Mouse (Mus musculus): ENCODE results near the gene B4galt5. TPM values are rescaled to one million over a fixed set of nuclear protein-coding genes. Genes with fewer than 3 reads are reported as not detected.
"Not testable (repeated sequence)": the region's sequence is repeated elsewhere in the genome, so short reads cannot be mapped to it uniquely, and the experiment has no call there.

Gene B4galt5
- 19.7 and 22.6 TPM in 2 replicates for polyA plus RNA-seq (2015; fragmentation: Nextera tagmentation; extraction: Ambion mirVana)

- Histone ChIP-seq H3K4me2 (ENCODE audit: low read length) (peak within 1 kb of the TSS; percentile 81), H3K27ac (ENCODE audit: low read depth, low read length) (peak within 1 kb of the TSS; percentile 79), H3K27me3 (replicated peaks; ENCODE audit: control insufficient read depth, insufficient read depth, low read length) (0 out of 2 replicates have a peak, but pooled peaks cover 2% of the 10 kb centered on the region), H3K4me3 (ENCODE audit: low read length) (peak within 1 kb of the TSS; percentile 84), H3K4me1 (ENCODE audit: control insufficient read depth, insufficient read depth, low read depth, low read length) (peaks cover 15% of the 10 kb centered on the region), H3K36me3 (ENCODE audit: control insufficient read depth, insufficient read depth, low read length) (no peaks in the 10 kb centered on the region), H3K9me3 (ENCODE audit: control insufficient read depth, low read length) (no peaks in the 10 kb centered on the region), H3K9ac (ENCODE audit: low read depth, low read length) (peak within 1 kb of the TSS; percentile 89)
- 0% methylated on average over 31 of the region's 111 CpGs for WGBS
- peak; percentile 9 for ATAC-seq
Measured at GRCm38 (mm10) chr2:167348376-167349282, at the start of gene B4galt5. Gene B4galt5, minus strand, starts transcription at chr2:167349183.

DNA sequence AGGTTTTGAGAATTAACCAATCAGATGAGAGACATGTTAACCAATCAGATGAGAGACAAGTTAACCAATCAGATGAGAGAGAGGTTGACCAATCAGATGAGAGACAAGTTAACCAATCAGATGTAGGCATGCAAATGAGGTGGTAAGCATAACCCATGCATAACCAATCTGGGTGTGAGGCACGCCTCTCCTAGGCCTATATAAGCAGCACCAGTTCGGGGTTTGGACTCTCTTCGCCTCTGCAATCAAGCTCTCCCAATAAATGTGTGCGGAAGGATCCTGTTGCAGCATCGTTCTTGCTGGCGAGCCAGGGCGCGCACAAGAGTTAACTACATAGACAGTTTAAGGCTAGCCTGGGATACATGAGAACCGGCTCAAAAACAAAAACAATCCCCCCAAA, 47.4 kb upstream of the B4galt5 start:
- not testable (repeated sequence) for H3K27ac ChIP-seq (ENCODE audit: low read depth, low read length); H3K4me2 ChIP-seq (ENCODE audit: low read length); H3K27me3 ChIP-seq (replicated peaks; ENCODE audit: control insufficient read depth, insufficient read depth, low read length); ATAC-seq; H3K36me3 ChIP-seq (ENCODE audit: control insufficient read depth, insufficient read depth, low read length); H3K9ac ChIP-seq (ENCODE audit: low read depth, low read length); H3K4me1 ChIP-seq (ENCODE audit: control insufficient read depth, insufficient read depth, low read depth, low read length); H3K9me3 ChIP-seq (ENCODE audit: control insufficient read depth, low read length); H3K4me3 ChIP-seq (ENCODE audit: low read length)
- WGBS = 95% methylated on average over 9 of the region's 9 CpGs

DNA sequence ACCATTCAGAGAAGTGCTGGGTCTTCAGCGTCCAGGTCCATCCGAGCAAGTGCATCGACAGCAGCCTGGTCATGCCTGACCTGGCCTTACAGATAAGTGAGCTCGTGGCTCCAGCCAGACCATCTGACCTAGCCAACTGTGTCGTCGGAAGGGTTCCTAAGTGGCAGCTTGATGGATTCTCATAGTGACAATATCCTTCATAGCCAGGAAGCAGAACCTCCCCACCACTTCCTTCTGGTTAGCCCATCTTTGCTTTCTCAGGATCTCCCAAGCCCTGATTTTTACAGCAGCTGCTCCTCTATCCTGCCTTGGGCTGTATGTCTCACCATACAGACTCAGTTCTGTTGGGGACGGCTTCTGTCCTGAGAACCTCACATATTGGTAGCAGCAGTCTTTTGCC, 45.4 kb upstream of the B4galt5 start:
- no peaks in the 10 kb centered on the region for H3K27me3 ChIP-seq (replicated peaks; ENCODE audit: control insufficient read depth, insufficient read depth, low read length)
- H3K4me3 ChIP-seq (ENCODE audit: low read length) = no peak overlapping the region
- 88% methylated on average over 7 of the region's 7 CpGs for WGBS
- H3K9me3 ChIP-seq (ENCODE audit: control insufficient read depth, low read length) = no peaks in the 10 kb centered on the region
- H3K4me1 ChIP-seq (ENCODE audit: control insufficient read depth, insufficient read depth, low read depth, low read length) = no peaks in the 10 kb centered on the region
- no peak overlapping the region for H3K27ac ChIP-seq (ENCODE audit: low read depth, low read length)
- no peak overlapping the region for H3K4me2 ChIP-seq (ENCODE audit: low read length)
- no peaks in the 10 kb centered on the region for H3K36me3 ChIP-seq (ENCODE audit: control insufficient read depth, insufficient read depth, low read length)
- no peak overlapping the region for H3K9ac ChIP-seq (ENCODE audit: low read depth, low read length)
- no peak for ATAC-seq

- 79% methylated on average over 6 of the region's 6 CpGs for WGBS
- no peaks in the 10 kb centered on the region for H3K36me3 ChIP-seq (ENCODE audit: control insufficient read depth, insufficient read depth, low read length)
- no peak for ATAC-seq
Measured at GRCm38 (mm10) chr2:167386998-167387397, 38.0 kb upstream of the B4galt5 start.

DNA sequence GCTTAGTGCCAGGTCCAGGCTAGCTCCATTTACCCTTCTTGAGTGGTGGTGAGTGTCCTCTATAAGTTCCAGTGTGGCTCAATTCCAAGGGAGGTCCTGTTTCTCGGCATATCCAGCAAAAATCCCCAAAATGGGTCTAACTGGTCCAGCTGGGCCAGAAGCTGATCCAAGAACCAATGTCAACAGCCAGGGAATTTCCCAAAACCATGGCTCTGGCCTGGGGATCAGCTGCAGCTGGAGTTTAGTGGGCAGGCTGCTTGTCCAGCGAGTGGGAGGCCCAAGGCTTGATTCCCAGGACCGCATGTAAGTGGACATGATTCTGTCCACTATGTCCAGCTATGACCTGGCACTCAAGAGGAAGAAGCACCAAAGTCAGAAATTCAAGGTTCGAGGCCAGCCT, 37.5 kb upstream of the B4galt5 start:
- Histone ChIP-seq H3K4me1 (ENCODE audit: control insufficient read depth, insufficient read depth, low read depth, low read length) (no peaks in the 10 kb centered on the region), H3K27ac (ENCODE audit: low read depth, low read length) (no peak overlapping the region), H3K9me3 (ENCODE audit: control insufficient read depth, low read length) (no peaks in the 10 kb centered on the region), H3K27me3 (replicated peaks; ENCODE audit: control insufficient read depth, insufficient read depth, low read length) (no peaks in the 10 kb centered on the region), H3K9ac (ENCODE audit: low read depth, low read length) (no peak overlapping the region), H3K4me2 (ENCODE audit: low read length) (no peak overlapping the region), H3K4me3 (ENCODE audit: low read length) (no peak overlapping the region), H3K36me3 (ENCODE audit: control insufficient read depth, insufficient read depth, low read length) (no peaks in the 10 kb centered on the region)
- ATAC-seq = no peak
- 84% methylated on average over 4 of the region's 4 CpGs for WGBS

More at GRCm38 (mm10) chr2:167386998-167387397, 38.0 kb upstream of the B4galt5 start:
- no peak overlapping the region for H3K4me2 ChIP-seq (ENCODE audit: low read length)
- H3K9ac ChIP-seq (ENCODE audit: low read depth, low read length) = no peak overlapping the region
- H3K9me3 ChIP-seq (ENCODE audit: control insufficient read depth, low read length) = no peaks in the 10 kb centered on the region
- H3K4me3 ChIP-seq (ENCODE audit: low read length) = no peak overlapping the region
- H3K27me3 ChIP-seq (replicated peaks; ENCODE audit: control insufficient read depth, insufficient read depth, low read length) = no peaks in the 10 kb centered on the region
- no peaks in the 10 kb centered on the region for H3K4me1 ChIP-seq (ENCODE audit: control insufficient read depth, insufficient read depth, low read depth, low read length)
- no peak overlapping the region for H3K27ac ChIP-seq (ENCODE audit: low read depth, low read length)

DNA sequence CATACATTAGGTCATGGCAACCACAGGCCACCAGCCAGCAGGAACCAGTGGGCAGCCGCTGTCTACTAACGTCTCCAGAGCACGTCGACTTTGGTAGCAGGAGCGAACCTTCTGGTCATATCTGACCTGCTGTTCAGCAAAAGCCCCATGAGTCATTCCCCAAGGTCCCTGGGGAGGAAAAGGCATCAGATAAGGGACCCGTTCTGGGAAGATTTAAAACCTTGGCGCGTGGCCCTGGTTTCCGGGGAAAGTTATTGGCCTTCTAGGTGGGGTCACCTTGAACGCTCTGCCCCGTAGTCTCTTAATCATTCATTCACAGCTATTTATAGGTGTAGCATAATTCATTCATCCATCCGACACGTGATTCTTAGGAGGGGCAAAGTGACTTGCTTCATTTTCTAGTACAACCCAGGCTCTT, 34.7 kb upstream of the B4galt5 start:
- no peak overlapping the region for H3K4me2 ChIP-seq (ENCODE audit: low read length)
- H3K36me3 ChIP-seq (ENCODE audit: control insufficient read depth, insufficient read depth, low read length) = no peaks in the 10 kb centered on the region
- no peak overlapping the region for H3K9ac ChIP-seq (ENCODE audit: low read depth, low read length)
- H3K9me3 ChIP-seq (ENCODE audit: control insufficient read depth, low read length) = no peaks in the 10 kb centered on the region
- H3K4me1 ChIP-seq (ENCODE audit: control insufficient read depth, insufficient read depth, low read depth, low read length) = no peaks in the 10 kb centered on the region
- ATAC-seq = no peak
- 83% methylated on average over 13 of the region's 13 CpGs for WGBS
- no peak overlapping the region for H3K4me3 ChIP-seq (ENCODE audit: low read length)
- H3K27ac ChIP-seq (ENCODE audit: low read depth, low read length) = no peak overlapping the region
- no peaks in the 10 kb centered on the region for H3K27me3 ChIP-seq (replicated peaks; ENCODE audit: control insufficient read depth, insufficient read depth, low read length)

- Histone ChIP-seq H3K36me3 (ENCODE audit: control insufficient read depth, insufficient read depth, low read length) (no peaks in the 10 kb centered on the region), H3K4me1 (ENCODE audit: control insufficient read depth, insufficient read depth, low read depth, low read length) (no peaks in the 10 kb centered on the region), H3K4me2 (ENCODE audit: low read length) (no peak overlapping the region), H3K9ac (ENCODE audit: low read depth, low read length) (no peak overlapping the region), H3K27ac (ENCODE audit: low read depth, low read length) (no peak overlapping the region), H3K4me3 (ENCODE audit: low read length) (no peak overlapping the region), H3K9me3 (ENCODE audit: control insufficient read depth, low read length) (no peaks in the 10 kb centered on the region), H3K27me3 (replicated peaks; ENCODE audit: control insufficient read depth, insufficient read depth, low read length) (no peaks in the 10 kb centered on the region)
- no peak for ATAC-seq
- 91% methylated on average over 7 of the region's 7 CpGs for WGBS
Measured at GRCm38 (mm10) chr2:167382389-167382788, 33.4 kb upstream of the B4galt5 start.

- Histone ChIP-seq H3K4me3 (ENCODE audit: low read length) (no peak overlapping the region), H3K9me3 (ENCODE audit: control insufficient read depth, low read length) (no peaks in the 10 kb centered on the region), H3K27ac (ENCODE audit: low read depth, low read length) (no peak overlapping the region), H3K4me1 (ENCODE audit: control insufficient read depth, insufficient read depth, low read depth, low read length) (no peaks in the 10 kb centered on the region), H3K36me3 (ENCODE audit: control insufficient read depth, insufficient read depth, low read length) (no peaks in the 10 kb centered on the region), H3K4me2 (ENCODE audit: low read length) (no peak overlapping the region), H3K9ac (ENCODE audit: low read depth, low read length) (no peak overlapping the region), H3K27me3 (replicated peaks; ENCODE audit: control insufficient read depth, insufficient read depth, low read length) (no peaks in the 10 kb centered on the region)
- ATAC-seq = no peak
- 86% methylated on average over 7 of the region's 7 CpGs for WGBS
Measured at GRCm38 (mm10) chr2:167381596-167381995, 32.6 kb upstream of the B4galt5 start.

- Histone ChIP-seq H3K27ac (ENCODE audit: low read depth, low read length) (no peak overlapping the region), H3K27me3 (replicated peaks; ENCODE audit: control insufficient read depth, insufficient read depth, low read length) (no peaks in the 10 kb centered on the region), H3K9ac (ENCODE audit: low read depth, low read length) (no peak overlapping the region), H3K9me3 (ENCODE audit: control insufficient read depth, low read length) (no peaks in the 10 kb centered on the region), H3K36me3 (ENCODE audit: control insufficient read depth, insufficient read depth, low read length) (no peaks in the 10 kb centered on the region), H3K4me1 (ENCODE audit: control insufficient read depth, insufficient read depth, low read depth, low read length) (no peaks in the 10 kb centered on the region), H3K4me2 (ENCODE audit: low read length) (no peak overlapping the region), H3K4me3 (ENCODE audit: low read length) (no peak overlapping the region)
- 46% methylated on average over 7 of the region's 7 CpGs for WGBS
- no peak for ATAC-seq
Measured at GRCm38 (mm10) chr2:167380615-167381285, 31.8 kb upstream of the B4galt5 start.

Measured in hindbrain, embryonic 16.5 days (tissue).